Mouse (Mus musculus) heart, postnatal 14 days (tissue): ENCODE measurements at regions not wholly inside any gene's neighbourhood (a gene's known extent, or its start where the extent isn't known, plus 50 kb on each side); places are given as distances from the start of the nearest gene placed in this dataset.

Experiments
- DNase-seq, 2 experiments: peaks; one replicate each; pipeline ENCODE4 v3.0.0; 2021 to 2022
- intact Hi-C: fragments of 180-260 bp; cut with DNase I; formaldehyde crosslinking; loops from one replicate; pipeline ENCODE4 v1.15.1; 2025

DNA sequence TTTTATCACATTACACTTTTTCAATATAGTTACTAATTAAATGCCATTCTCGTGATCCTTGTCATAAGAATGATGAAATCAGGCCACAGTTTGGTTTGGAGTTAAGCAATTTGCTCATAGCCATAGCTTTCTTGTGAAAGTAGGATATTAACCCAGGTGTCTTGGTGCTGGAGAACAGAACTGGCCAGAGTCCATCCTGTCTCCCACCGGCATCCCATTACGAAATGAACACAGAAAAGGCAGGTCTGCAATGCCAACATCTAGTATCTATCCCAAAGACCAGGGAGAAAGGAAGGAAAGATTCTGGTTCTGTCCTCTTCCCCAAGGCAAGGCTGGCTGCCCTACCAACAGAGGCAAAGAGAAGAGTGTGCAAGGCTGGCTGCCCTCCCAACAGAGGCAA, 61.6 kb upstream of the Avpr1a start:
- DNase-seq = no peak
- intact Hi-C loops = no loop called here

DNA sequence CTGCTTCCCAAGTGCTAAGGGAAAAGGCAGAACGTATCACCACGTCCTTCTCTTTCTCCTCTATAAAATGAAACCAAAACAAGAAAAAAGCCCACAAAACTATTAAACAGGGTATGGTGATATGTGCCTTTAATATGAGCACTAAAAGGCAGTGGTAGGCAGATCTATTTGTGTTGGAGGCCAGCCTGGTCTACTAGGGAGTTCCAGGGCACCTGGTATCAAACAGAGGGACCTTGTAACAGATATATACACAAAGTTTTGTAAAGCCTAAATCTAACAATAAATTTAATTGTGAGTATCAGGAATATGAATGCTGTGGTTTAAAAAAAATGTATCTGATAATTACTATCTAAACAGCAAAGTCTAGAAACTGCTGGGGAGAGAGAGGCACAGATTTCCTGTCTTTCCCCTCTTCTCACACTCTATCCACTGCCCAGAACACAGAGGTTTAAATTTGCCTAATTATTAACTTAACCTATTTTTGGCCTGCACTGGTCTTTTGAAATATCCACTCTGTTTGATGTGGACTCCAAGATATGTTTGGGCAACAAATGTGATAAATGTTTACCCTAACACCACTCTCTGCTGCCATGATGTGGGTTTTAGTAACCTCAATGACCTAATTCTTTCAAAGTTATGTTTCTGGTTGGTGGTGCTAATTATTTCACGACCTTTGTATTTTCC, 68.5 kb upstream of the Avpr1a start:
- intact Hi-C loops = no loop called here

GRCm38 (mm10) chr10:122343291-122343690, 105.0 kb upstream of the Avpr1a start:
- DNase-seq = no peak
- intact Hi-C loops = no loop called here

More for the DNA sequence above, 68.5 kb upstream of the Avpr1a start:
- no peak for DNase-seq

- intact Hi-C loops = no loop called here
- DNase-seq = no peak
These were observed 105.9 kb upstream of the Avpr1a start for GRCm38 (mm10) chr10:122342356-122342755.

GRCm38 (mm10) chr10:122326851-122327250, 121.4 kb upstream of the Avpr1a start:
- intact Hi-C loops = no loop called here
- no peak for DNase-seq

- DNase-seq = peak; percentile 16 to 36
- intact Hi-C loops = no loop called here
These were observed 129.4 kb upstream of the Avpr1a start for GRCm38 (mm10) chr10:122318886-122319285.

- intact Hi-C loops = no loop called here
- no peak for DNase-seq
These were observed 137.6 kb upstream of the Avpr1a start for GRCm38 (mm10) chr10:122310646-122311193.

DNA sequence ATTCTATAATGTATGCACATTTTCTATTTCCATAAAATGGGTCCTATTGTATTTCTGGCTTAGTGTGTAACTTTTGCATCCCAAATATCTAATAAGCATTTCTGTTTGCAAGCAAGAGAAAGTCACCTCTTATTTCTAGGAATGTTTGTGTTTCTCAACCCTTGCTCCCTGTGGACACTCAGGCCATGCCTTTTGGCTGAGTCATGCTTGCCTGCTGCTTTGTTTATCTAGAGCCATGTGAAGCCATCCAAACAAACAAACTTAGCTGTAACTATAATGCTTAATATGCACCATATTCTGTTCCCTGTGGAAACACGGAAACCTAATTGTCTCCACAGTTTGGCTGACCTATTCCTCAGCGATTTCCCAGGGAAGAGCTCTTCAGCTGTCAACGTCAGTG, 139.6 kb upstream of the Avpr1a start:
- intact Hi-C loops = no loop called here
- no peak for DNase-seq

- no peak for DNase-seq
- intact Hi-C loops = no loop called here
These were observed 146.0 kb upstream of the Avpr1a start for GRCm38 (mm10) chr10:122302259-122302658.

- DNase-seq = no peak
- intact Hi-C loops = no loop called here
These were observed 152.3 kb upstream of the Avpr1a start for GRCm38 (mm10) chr10:122295921-122296425.

GRCm38 (mm10) chr10:122291611-122292010, 156.7 kb upstream of the Avpr1a start:
- intact Hi-C loops = no loop called here
- no peak for DNase-seq

DNA sequence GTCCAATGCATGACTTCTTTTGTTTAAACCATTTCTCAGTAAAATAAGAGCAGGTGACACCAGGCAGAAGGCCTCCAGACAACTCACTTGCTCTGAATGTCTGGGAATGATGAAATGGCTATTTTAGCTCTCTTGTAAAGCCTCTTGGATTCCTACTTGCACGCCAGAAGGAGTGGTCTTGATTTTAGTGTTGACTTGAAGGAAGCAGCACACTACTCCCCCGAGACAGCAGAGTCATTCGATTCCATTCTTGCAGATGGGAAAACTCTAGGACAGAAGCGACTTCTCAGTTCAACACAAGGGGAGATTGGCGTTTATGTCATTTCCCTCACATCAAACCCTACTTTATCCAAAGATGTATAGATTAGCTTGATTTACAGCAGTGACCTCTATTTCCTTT, 157.2 kb upstream of the Avpr1a start:
- peak; percentile 25 to 40 for DNase-seq
- intact Hi-C loops = no loop called here

DNA sequence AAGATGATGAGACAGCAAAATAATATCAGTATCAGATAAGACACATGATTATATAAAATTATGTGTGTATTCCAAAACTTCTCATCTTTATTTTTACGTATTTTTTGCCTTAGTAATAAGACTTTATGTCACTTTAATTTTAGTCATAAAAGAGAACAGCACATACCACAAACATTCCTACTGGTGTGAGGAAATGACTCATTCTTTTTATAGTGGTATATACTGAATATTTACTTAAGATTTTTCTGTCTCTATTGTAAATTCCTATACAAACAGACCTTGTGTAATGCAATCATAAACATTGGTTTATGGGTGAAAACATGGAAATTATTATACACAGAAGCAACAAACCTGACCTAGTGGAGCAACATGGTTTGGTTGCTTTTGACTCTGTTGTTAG, 173.4 kb upstream of the Avpr1a start:
- intact Hi-C loops = no loop called here
- DNase-seq = no peak

DNA sequence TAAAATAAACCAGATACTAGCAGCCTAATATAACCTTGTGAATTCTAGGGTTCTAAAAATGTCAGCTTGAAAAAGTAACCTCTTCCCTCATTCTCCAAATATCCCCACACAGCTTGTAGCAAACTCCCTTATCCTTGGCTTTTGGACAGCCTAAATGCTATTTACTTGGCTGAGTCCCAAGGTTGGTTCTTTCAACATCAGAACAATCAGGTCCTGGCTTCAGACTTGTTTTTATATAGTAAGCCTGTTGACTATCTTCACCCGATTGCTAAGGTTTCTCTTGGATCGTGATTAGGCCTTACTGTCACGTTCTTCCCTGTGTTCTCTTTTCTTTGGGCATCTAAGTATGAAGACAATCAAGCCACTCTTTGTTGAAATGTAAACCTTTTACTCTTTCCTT, 174.1 kb upstream of the Avpr1a start:
- intact Hi-C loops = no loop called here
- DNase-seq = no peak

- no peak for DNase-seq
- intact Hi-C loops = no loop called here
These were observed 166.9 kb upstream of the Rxylt1 start for GRCm38 (mm10) chr10:122264070-122264469.

- intact Hi-C loops = no loop called here
- DNase-seq = no peak
These were observed 162.2 kb upstream of the Rxylt1 start for GRCm38 (mm10) chr10:122259354-122259753.

DNA sequence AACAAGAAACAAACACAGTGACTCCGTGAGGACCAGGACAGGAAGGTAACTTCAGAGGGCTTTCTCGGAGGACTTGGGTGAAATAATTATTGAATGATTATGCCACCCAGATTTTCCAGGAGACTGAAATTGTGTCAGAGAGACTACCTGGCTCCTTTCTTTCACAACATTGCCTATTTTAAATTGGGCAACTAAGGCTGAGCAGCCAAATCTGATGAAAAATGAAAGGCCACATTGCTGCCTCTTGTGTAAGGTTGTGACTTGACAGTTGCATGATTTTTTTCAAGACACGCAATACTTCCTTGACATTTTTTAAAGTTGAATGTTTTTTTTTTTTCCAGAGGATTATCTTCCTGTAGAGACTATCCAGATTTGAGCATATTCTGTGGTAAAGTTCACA, 161.5 kb upstream of the Rxylt1 start:
- intact Hi-C loops = no loop called here
- no peak for DNase-seq

GRCm38 (mm10) chr10:122231818-122232217, 134.6 kb upstream of the Rxylt1 start:
- DNase-seq = no peak
- intact Hi-C loops = loop anchor here (10.0 kb wide), 1 partner anchor 127 kb away; no protein-coding TSS in a partner anchor

GRCm38 (mm10) chr10:122230746-122231145, 133.6 kb upstream of the Rxylt1 start:
- peak in 1 of 2 experiments; percentile 5 for DNase-seq
- intact Hi-C loops = loop anchor here (10.0 kb wide), 1 partner anchor 126 kb away; no protein-coding TSS in a partner anchor

GRCm38 (mm10) chr10:122225679-122226078, 128.5 kb upstream of the Rxylt1 start:
- intact Hi-C loops = no loop called here
- DNase-seq = no peak

- intact Hi-C loops = no loop called here
- no peak for DNase-seq
These were observed 125.9 kb upstream of the Rxylt1 start for GRCm38 (mm10) chr10:122223076-122223475.

DNA sequence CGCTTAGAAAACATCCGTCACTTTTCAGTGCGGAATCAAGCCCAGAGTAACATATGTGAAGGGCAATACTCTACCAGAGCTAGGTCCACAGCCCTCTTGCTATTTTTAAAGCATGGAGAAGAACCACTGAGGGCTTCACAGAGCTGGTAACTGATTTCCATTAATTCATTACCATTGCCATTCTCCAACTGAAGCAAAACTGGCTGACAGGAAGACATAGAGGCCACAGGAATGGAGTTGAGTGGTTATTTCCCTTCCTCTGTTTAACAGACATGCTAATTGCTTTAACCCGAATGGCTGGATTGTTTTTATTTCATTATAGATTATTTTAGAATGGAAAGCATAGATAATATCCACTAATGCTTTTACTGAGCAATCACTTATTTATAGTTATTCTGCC, 120.4 kb upstream of the Rxylt1 start:
- intact Hi-C loops = no loop called here
- DNase-seq = no peak
